Mouse (Mus musculus) stomach, postnatal 0 days (tissue): ENCODE data around the gene Sh3bgr. TPM values are rescaled to one million over a fixed set of nuclear protein-coding genes. Genes with fewer than 3 reads are reported as not detected.

Experiments used
- ATAC-seq: fragments of 200-750 bp; cut with Nextera tagmentation; 2 replicates; pipeline ENCODE4 v1.8.0; 2017; ENCODE audit not compliant: low FRiP score, low TSS enrichment
- DNase-seq: peaks from one replicate; pipeline ENCODE4 v3.0.0-alpha.2; 2016; ENCODE audit warnings: low spot score
- H3K27ac ChIP-seq: fragments of 300-500 bp; sonication (generic); replicated peaks from 2 replicates; pipeline ENCODE4 v1.5.1; 2014; ENCODE audit warnings: mild to moderate bottlenecking, control low read depth
- H3K27me3 ChIP-seq: fragments of 300-500 bp; sonication (generic); 2 replicates; pipeline ENCODE4 v1.6.1; 2014; ENCODE audit warnings: low read length; ENCODE audit not compliant: control insufficient read depth, insufficient read depth
- H3K36me3 ChIP-seq: fragments of 300-500 bp; sonication (generic); 2 replicates; pipeline ENCODE4 v1.6.1; 2014; ENCODE audit warnings: low read length, mixed read lengths; ENCODE audit not compliant: control insufficient read depth, insufficient read depth
- H3K4me1 ChIP-seq: fragments of 300-500 bp; sonication (generic); replicated peaks from 2 replicates; pipeline ENCODE4 v1.6.1; 2014; ENCODE audit warnings: antibody characterized with exemption; ENCODE audit not compliant: control insufficient read depth, insufficient read depth
- H3K4me2 ChIP-seq: fragments of 300-500 bp; sonication (generic); replicated peaks from 2 replicates; pipeline ENCODE4 v1.6.1; 2014; ENCODE audit warnings: low read depth, mild to moderate bottlenecking, control low read depth, moderate library complexity
- H3K4me3 ChIP-seq: fragments of 300-500 bp; sonication (generic); 2 replicates; pipeline ENCODE4 v1.5.1; 2014; ENCODE audit warnings: low read depth, low read length, control low read depth
- H3K9ac ChIP-seq: fragments of 300-500 bp; sonication (generic); 2 replicates; pipeline ENCODE4 v1.6.1; 2014; ENCODE audit warnings: mild to moderate bottlenecking, low read length, control low read depth, mixed read lengths
- H3K9me3 ChIP-seq: fragments of 300-500 bp; sonication (generic); 2 replicates; pipeline ENCODE4 v1.6.1; 2016; ENCODE audit warnings: low read length; ENCODE audit not compliant: control insufficient read depth
- CTCF ChIP-seq: IDR thresholded peaks from 2 replicates; pipeline ENCODE4 v1.5.1; 2016; ENCODE audit warnings: antibody characterized with exemption, low read depth, mild to moderate bottlenecking, moderate library complexity
- EP300 ChIP-seq: optimal IDR thresholded peaks from 2 replicates; pipeline ENCODE3; 2016; ENCODE audit warnings: antibody characterized with exemption
- WGBS: fragments of 180-500 bp; shearing (Covaris S2); extraction: QIAGEN DNeasy Blood & Tissue Kit; methylation state at CpG from one replicate; pipeline ENCODE4 v1.1.7; 2014; 5-methylcytosine and 5-hydroxymethylcytosine counted together
- polyA plus RNA-seq: library from polyadenylated mRNA; unstranded; fragments of >200 nt; fragmentation: Nextera tagmentation; extraction: Ambion mirVana; gene quantifications from 2 replicates; pipeline ENCODE4 v1.2.1, GENCODE M21; 2015

Sh3bgr gene
- polyA plus RNA-seq, 1 experiment from 2014 or later = 32.1 TPM

- Histone ChIP-seq H3K36me3 (no peaks in the 10 kb centered on the region), H3K27ac (no peak overlapping the region), H3K9me3 (no peaks in the 10 kb centered on the region), H3K4me1 (no peaks in the 10 kb centered on the region), H3K4me3 (no peak overlapping the region), H3K9ac (no peak overlapping the region), H3K4me2 (no peak overlapping the region), H3K27me3 (no peaks in the 10 kb centered on the region)
- DNase-seq (no peak), ATAC-seq (no peak)
- no peak for TF ChIP-seq CTCF
- no peak for TF ChIP-seq EP300
- WGBS = 51% methylated on average over 4 of the region's 4 CpGs
Observed at GRCm38 (mm10) chr16:96165723-96166264, 34.5 kb upstream of the Sh3bgr start.

GRCm38 (mm10) chr16:96168837-96169236 is 31.4 kb upstream of the Sh3bgr start:
- H3K4me1 ChIP-seq = no peaks in the 10 kb centered on the region
- no peak overlapping the region for H3K9ac ChIP-seq
- H3K4me3 ChIP-seq = no peak overlapping the region
- DNase-seq (no peak), ATAC-seq (no peak)
- H3K4me2 ChIP-seq = no peak overlapping the region
- H3K27ac ChIP-seq = no peak overlapping the region
- TF ChIP-seq CTCF (no peak), EP300 (no peak)
- 84% methylated on average over 4 of the region's 4 CpGs for WGBS
- H3K27me3 ChIP-seq = no peaks in the 10 kb centered on the region
- H3K9me3 ChIP-seq = no peaks in the 10 kb centered on the region
- no peaks in the 10 kb centered on the region for H3K36me3 ChIP-seq

- ATAC-seq (no peak), DNase-seq (no peak)
- TF ChIP-seq EP300 (no peak), CTCF (no peak)
- Histone ChIP-seq H3K4me3 (no peak overlapping the region), H3K9me3 (no peaks in the 10 kb centered on the region), H3K4me1 (no peaks in the 10 kb centered on the region), H3K4me2 (no peak overlapping the region), H3K27ac (no peak overlapping the region), H3K27me3 (no peaks in the 10 kb centered on the region), H3K9ac (no peak overlapping the region), H3K36me3 (no peaks in the 10 kb centered on the region)
- WGBS = 55% methylated on average over 8 of the region's 8 CpGs
Observed at GRCm38 (mm10) chr16:96173648-96174047, 26.6 kb upstream of the Sh3bgr start.

- Histone ChIP-seq H3K4me2 (no peak overlapping the region), H3K9me3 (no peaks in the 10 kb centered on the region), H3K36me3 (no peaks in the 10 kb centered on the region), H3K27ac (no peak overlapping the region), H3K9ac (no peak overlapping the region), H3K4me3 (no peak overlapping the region), H3K27me3 (no peaks in the 10 kb centered on the region), H3K4me1 (no peaks in the 10 kb centered on the region)
- ATAC-seq (no peak), DNase-seq (no peak)
- WGBS = 52% methylated on average over 2 of the region's 2 CpGs
- TF ChIP-seq EP300 (no peak), CTCF (no peak)
Observed at GRCm38 (mm10) chr16:96175399-96175798, 24.9 kb upstream of the Sh3bgr start.

- Histone ChIP-seq H3K9me3 (no peaks in the 10 kb centered on the region), H3K27ac (no peak overlapping the region), H3K4me3 (no peak overlapping the region), H3K9ac (no peak overlapping the region), H3K4me1 (no peaks in the 10 kb centered on the region), H3K27me3 (no peaks in the 10 kb centered on the region), H3K4me2 (no peak overlapping the region), H3K36me3 (no peaks in the 10 kb centered on the region)
- DNase-seq (no peak), ATAC-seq (no peak)
- TF ChIP-seq CTCF = peak; percentile 21; the same call in 1 of the 2 replicates
- no peak for TF ChIP-seq EP300
Observed at GRCm38 (mm10) chr16:96179156-96179555, 21.1 kb upstream of the Sh3bgr start.

- Histone ChIP-seq H3K9me3 (no peaks in the 10 kb centered on the region), H3K9ac (no peak overlapping the region), H3K27me3 (no peaks in the 10 kb centered on the region), H3K27ac (no peak overlapping the region), H3K4me3 (no peak overlapping the region), H3K4me2 (no peak overlapping the region), H3K36me3 (no peaks in the 10 kb centered on the region), H3K4me1 (no peaks in the 10 kb centered on the region)
- ATAC-seq (no peak), DNase-seq (no peak)
- WGBS = 85% methylated on average over 5 of the region's 5 CpGs
- TF ChIP-seq EP300 = no peak
- TF ChIP-seq CTCF = no peak
Observed at GRCm38 (mm10) chr16:96187619-96188018, 12.6 kb upstream of the Sh3bgr start.
